Mouse (Mus musculus) limb, embryonic 13.5 days (tissue): ENCODE measurements around the gene Eif3c. TPM values are rescaled to one million over a fixed set of nuclear protein-coding genes. Genes with fewer than 3 reads are reported as not detected.

Experiments used
- ATAC-seq: fragments of 200-750 bp; cut with Nextera tagmentation; 2 replicates; pipeline ENCODE4 v1.8.0; 2017; ENCODE audit warnings: low read depth, moderate number of reproducible peaks, moderate TSS enrichment; ENCODE audit not compliant: low FRiP score
- H3K27ac ChIP-seq: fragments of 300-500 bp; sonication (generic); 2 replicates; pipeline ENCODE4 v1.5.1; 2015; ENCODE audit warnings: inconsistent platforms, mild to moderate bottlenecking, moderate library complexity
- H3K27me3 ChIP-seq: fragments of 300-500 bp; sonication (generic); 2 replicates; pipeline ENCODE4 v1.6.1; 2015; ENCODE audit warnings: mild to moderate bottlenecking, inconsistent platforms
- H3K36me3 ChIP-seq: fragments of 300-500 bp; sonication (generic); 2 replicates; pipeline ENCODE4 v1.6.1; 2015; ENCODE audit warnings: inconsistent platforms, mild to moderate bottlenecking, moderate library complexity
- H3K4me1 ChIP-seq: fragments of 300-500 bp; sonication (generic); 2 replicates; pipeline ENCODE4 v1.6.1; 2015; ENCODE audit warnings: inconsistent platforms
- H3K4me2 ChIP-seq: fragments of 300-500 bp; sonication (generic); replicated peaks from 2 replicates; pipeline ENCODE4 v1.6.1; 2015; ENCODE audit warnings: inconsistent platforms, mild to moderate bottlenecking, moderate library complexity
- H3K4me3 ChIP-seq: fragments of 300-500 bp; sonication (generic); 2 replicates; pipeline ENCODE4 v1.5.1; 2015; ENCODE audit warnings: moderate library complexity, mild to moderate bottlenecking, inconsistent platforms
- H3K9ac ChIP-seq: fragments of 300-500 bp; sonication (generic); 2 replicates; pipeline ENCODE4 v1.6.1; 2015; ENCODE audit warnings: mild to moderate bottlenecking, inconsistent platforms
- H3K9me3 ChIP-seq: fragments of 300-500 bp; sonication (generic); 2 replicates; pipeline ENCODE4 v1.6.1; 2016; ENCODE audit warnings: inconsistent platforms
- WGBS: fragments of 180-500 bp; shearing (Covaris S2); methylation state at CpG from one replicate; pipeline ENCODE4 v1.1.7; 2015; 5-methylcytosine and 5-hydroxymethylcytosine counted together
- polyA plus RNA-seq: library from polyadenylated mRNA; unstranded; fragments of >200 nt; fragmentation: Nextera tagmentation; extraction: Ambion mirVana; gene quantifications from 2 replicates; pipeline ENCODE4 v1.2.1, GENCODE M21; 2015

Gene Eif3c
- polyA plus RNA-seq: 207 and 208 TPM in 2 replicates

DNA sequence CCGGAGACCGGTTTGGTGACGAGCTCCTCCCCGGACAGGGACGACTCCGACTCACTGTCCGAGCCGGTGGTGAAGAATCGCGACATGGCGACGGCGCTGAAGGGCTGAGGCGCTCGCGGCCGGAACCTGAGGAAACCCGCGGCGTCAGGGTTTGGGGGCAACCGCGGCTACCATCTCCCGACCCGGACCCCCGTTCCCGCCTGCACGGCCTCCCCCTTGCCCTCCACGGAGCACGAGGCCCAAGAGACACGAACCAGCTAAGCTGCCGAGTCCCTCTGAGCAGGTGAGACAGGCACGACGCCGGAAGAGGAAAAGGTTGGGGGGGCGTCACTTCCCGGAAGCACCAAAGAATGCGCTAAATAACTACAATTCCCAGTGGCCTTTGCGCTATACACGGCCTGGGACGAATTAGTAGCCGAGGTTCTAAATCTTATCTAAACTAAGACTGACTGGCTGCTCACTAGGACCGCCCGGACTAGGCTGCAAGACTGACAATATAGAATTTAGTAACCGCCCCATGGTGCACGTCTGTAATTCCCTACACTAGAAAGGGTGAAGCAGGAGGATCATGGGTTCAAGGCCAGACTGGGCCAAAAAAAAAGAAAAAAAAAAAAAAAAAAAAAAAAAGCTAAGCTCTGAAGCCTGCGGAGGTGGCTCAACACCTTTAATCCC, at the start of gene Eif3c:
TSS of gene Eif3c (minus strand) at position 318 of the 672 bp plus-strand sequence.
- Histone ChIP-seq H3K4me1 (peaks cover 8% of the 10 kb centered on the region), H3K36me3 (peaks cover 37% of the 10 kb centered on the region), H3K4me2 (peak within 1 kb of the TSS; percentile 70), H3K4me3 (peak within 1 kb of the TSS; percentile 96), H3K9me3 (no peaks in the 10 kb centered on the region), H3K27ac (peak within 1 kb of the TSS; percentile 77), H3K9ac (peak within 1 kb of the TSS; percentile 89), H3K27me3 (no peaks in the 10 kb centered on the region)
- peak; percentile 95 for ATAC-seq
- WGBS: under 1% methylated on average over 46 of the region's 46 CpGs

DNA sequence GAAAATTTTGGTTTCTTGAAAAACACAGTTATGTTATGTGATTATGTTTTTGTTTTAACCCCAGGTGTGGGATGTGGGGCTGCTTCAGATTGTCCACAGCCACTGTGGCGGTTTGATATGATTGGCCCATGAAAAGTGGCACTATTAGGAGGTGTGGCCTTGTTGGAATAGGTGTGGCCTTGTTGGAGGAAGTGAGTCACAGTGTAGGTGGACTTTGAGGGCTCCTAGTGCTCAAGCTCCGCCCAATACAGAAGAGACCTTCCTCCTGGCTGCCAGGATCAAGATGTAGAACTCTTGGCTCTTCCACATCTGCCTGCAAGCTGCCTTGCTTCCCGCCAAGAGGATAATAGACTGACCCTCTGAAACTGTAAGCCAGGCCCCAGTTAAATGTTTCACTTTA, 46.5 kb upstream of the Eif3c start:
- Histone ChIP-seq H3K27me3 (no peaks in the 10 kb centered on the region), H3K4me2 (no peak overlapping the region), H3K4me3 (no peak overlapping the region), H3K9me3 (no peaks in the 10 kb centered on the region), H3K27ac (no peak overlapping the region), H3K36me3 (no peaks in the 10 kb centered on the region), H3K9ac (no peak overlapping the region), H3K4me1 (no peaks in the 10 kb centered on the region)
- ATAC-seq: no peak
- WGBS: 73% methylated on average over 3 of the region's 3 CpGs

GRCm38 (mm10) chr7:126607796-126608195, 41.6 kb upstream of the Eif3c start:
- no peak overlapping the region for H3K27ac ChIP-seq
- no peak overlapping the region for H3K4me2 ChIP-seq
- H3K36me3 ChIP-seq: no peaks in the 10 kb centered on the region
- no peaks in the 10 kb centered on the region for H3K9me3 ChIP-seq
- no peak overlapping the region for H3K4me3 ChIP-seq
- H3K4me1 ChIP-seq: no peaks in the 10 kb centered on the region
- H3K27me3 ChIP-seq: no peaks in the 10 kb centered on the region
- no peak overlapping the region for H3K9ac ChIP-seq
- WGBS: 86% methylated on average over 5 of the region's 5 CpGs
- no peak for ATAC-seq

DNA sequence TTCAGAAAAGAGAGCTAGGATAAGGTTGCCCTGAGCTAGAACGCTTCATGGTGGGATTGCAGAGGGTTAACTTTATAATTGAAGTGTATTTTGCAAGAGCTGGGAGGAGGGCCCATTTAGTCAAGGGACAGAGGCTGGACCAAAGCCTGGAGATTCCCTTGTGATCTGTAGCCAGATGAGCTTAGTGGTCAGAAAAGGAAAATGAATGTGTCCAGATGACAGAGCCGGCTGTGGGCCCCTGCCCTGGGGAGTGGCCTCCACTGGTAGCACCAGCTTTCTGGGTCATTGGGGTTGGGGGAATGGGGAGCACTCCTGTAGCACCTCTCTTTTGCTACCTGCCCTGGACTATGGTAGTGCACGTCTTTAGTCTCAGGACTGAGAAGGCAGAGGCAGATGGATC, 40.9 kb upstream of the Eif3c start:
- no peak overlapping the region for H3K4me3 ChIP-seq
- no peak overlapping the region for H3K9ac ChIP-seq
- H3K4me2 ChIP-seq: no peak overlapping the region
- no peak for ATAC-seq
- no peaks in the 10 kb centered on the region for H3K9me3 ChIP-seq
- H3K4me1 ChIP-seq: no peaks in the 10 kb centered on the region
- WGBS: 65% methylated on average over 3 of the region's 3 CpGs
- H3K27ac ChIP-seq: no peak overlapping the region
- H3K36me3 ChIP-seq: no peaks in the 10 kb centered on the region
- H3K27me3 ChIP-seq: no peaks in the 10 kb centered on the region

- no peak overlapping the region for H3K9ac ChIP-seq
- no peak for ATAC-seq
- H3K27ac ChIP-seq: no peak overlapping the region
- no peak overlapping the region for H3K4me2 ChIP-seq
- no peaks in the 10 kb centered on the region for H3K9me3 ChIP-seq
- no peaks in the 10 kb centered on the region for H3K36me3 ChIP-seq
- H3K4me3 ChIP-seq: no peak overlapping the region
- WGBS: 74% methylated on average over 5 of the region's 5 CpGs
- no peaks in the 10 kb centered on the region for H3K27me3 ChIP-seq
- H3K4me1 ChIP-seq: no peaks in the 10 kb centered on the region
Measured at GRCm38 (mm10) chr7:126606611-126607010, 40.4 kb upstream of the Eif3c start.

- 77% methylated on average over 3 of the region's 3 CpGs for WGBS
- no peak for ATAC-seq
Measured at GRCm38 (mm10) chr7:126602650-126603049, 36.4 kb upstream of the Eif3c start.

DNA sequence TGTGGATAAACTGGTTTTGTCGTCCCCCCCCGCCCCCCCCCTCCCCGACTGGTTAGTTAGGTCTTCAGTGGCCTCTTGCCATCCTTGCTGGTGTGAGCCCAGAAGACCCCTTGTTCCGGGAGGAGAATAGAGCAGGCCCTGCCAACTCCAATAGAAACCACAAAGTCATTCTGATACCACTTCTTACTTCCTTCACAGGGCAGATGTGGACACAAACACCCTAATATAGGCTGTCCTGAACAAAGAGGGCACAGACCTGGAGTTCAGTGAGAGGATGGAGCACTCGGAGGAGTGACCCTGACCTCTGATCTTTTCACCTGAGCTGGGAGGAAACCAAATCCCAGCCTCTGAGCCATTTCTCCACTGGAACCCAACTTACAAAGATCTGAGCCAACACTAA, 35.7 kb upstream of the Eif3c start:
- Histone ChIP-seq H3K27ac (no peak overlapping the region), H3K27me3 (no peaks in the 10 kb centered on the region), H3K9me3 (no peaks in the 10 kb centered on the region), H3K4me3 (no peak overlapping the region), H3K4me2 (no peak overlapping the region), H3K36me3 (no peaks in the 10 kb centered on the region), H3K9ac (no peak overlapping the region), H3K4me1 (0 out of 2 replicates have a peak, but pooled peaks cover 3% of the 10 kb centered on the region)
- 38% methylated on average over 5 of the region's 5 CpGs for WGBS
- no peak for ATAC-seq

More at GRCm38 (mm10) chr7:126602650-126603049, 36.4 kb upstream of the Eif3c start:
- no peaks in the 10 kb centered on the region for H3K9me3 ChIP-seq
- no peak overlapping the region for H3K4me3 ChIP-seq
- H3K27me3 ChIP-seq: no peaks in the 10 kb centered on the region
- H3K4me2 ChIP-seq: no peak overlapping the region
- H3K9ac ChIP-seq: no peak overlapping the region
- H3K4me1 ChIP-seq: 0 out of 2 replicates have a peak, but pooled peaks cover 3% of the 10 kb centered on the region
- no peak overlapping the region for H3K27ac ChIP-seq
- no peaks in the 10 kb centered on the region for H3K36me3 ChIP-seq

DNA sequence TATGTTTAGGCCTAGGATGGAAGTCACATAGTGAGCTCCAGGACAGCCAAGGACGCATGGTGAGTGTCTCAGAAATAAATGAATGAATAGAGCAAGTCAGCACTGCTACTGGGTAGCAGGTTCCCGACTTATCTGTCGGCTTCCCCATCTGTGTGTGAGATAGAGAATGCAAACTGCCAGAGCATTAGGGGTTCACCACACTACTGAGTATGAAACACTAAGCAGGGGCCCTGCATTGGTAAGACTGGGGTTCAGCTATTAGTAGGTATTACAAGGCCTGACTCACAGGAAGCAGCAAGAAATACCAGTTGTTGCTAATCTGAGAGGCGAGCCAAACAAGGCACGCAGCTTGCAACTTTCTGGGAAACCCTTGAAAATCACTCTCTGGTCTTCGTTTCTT, 32.7 kb upstream of the Eif3c start:
- Histone ChIP-seq H3K4me3 (no peak overlapping the region), H3K9ac (no peak overlapping the region), H3K4me1 (0 out of 2 replicates have a peak, but pooled peaks cover 3% of the 10 kb centered on the region), H3K27ac (no peak overlapping the region), H3K27me3 (no peaks in the 10 kb centered on the region), H3K9me3 (no peaks in the 10 kb centered on the region), H3K36me3 (no peaks in the 10 kb centered on the region), H3K4me2 (no peak overlapping the region)
- no peak for ATAC-seq
- 83% methylated on average over 6 of the region's 6 CpGs for WGBS

DNA sequence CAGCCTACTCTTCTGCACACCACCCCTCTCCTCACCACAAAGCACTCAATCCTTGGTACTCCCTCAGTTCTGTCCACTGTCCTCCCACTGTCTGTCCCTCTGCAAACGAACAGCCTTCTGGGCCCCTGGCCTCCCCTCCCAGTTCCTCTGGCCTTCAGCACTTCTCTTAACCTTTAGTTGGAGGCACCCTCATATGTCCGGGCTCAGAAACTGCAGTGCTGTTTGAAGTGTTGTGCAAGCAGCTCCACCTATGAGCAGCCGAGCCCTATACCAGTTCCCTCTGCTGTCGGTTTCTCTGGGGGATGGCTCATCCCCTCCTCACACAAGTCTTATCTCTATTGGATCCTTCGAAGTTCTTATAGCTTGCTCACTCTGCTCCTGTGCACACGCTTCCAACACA, 30.2 kb upstream of the Eif3c start:
- 0 out of 2 replicates have a peak, but pooled peaks cover 2% of the 10 kb centered on the region for H3K4me1 ChIP-seq
- no peak overlapping the region for H3K27ac ChIP-seq
- 64% methylated on average over 6 of the region's 6 CpGs for WGBS
- H3K4me3 ChIP-seq: no peak overlapping the region
- H3K27me3 ChIP-seq: no peaks in the 10 kb centered on the region
- H3K9ac ChIP-seq: no peak overlapping the region
- H3K36me3 ChIP-seq: no peaks in the 10 kb centered on the region
- no peak overlapping the region for H3K4me2 ChIP-seq
- no peaks in the 10 kb centered on the region for H3K9me3 ChIP-seq
- ATAC-seq: no peak

DNA sequence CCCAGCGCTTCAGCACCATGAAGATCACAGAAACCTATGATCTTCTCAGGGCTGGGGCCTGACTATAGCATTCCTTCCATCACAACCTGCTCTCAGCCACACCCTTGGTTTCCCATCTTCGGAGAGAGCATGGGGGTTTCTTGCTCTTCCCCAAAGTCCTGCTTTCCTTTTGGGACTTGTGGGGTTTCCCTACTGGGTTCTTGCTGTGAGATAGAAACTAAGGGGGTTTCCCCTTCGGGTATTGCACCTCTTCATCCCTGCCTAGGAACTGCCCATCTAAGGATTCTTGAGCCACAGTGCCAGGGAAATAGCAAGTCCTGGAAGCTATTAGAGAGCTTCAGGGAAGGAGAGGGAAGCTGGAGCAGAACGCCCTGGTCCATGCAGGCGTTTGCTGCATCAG, 29.7 kb upstream of the Eif3c start:
- no peak for ATAC-seq
- H3K36me3 ChIP-seq: no peaks in the 10 kb centered on the region
- H3K9me3 ChIP-seq: no peaks in the 10 kb centered on the region
- no peak overlapping the region for H3K4me2 ChIP-seq
- H3K9ac ChIP-seq: no peak overlapping the region
- 81% methylated on average over 5 of the region's 5 CpGs for WGBS
- no peaks in the 10 kb centered on the region for H3K4me1 ChIP-seq
- H3K4me3 ChIP-seq: no peak overlapping the region
- no peaks in the 10 kb centered on the region for H3K27me3 ChIP-seq
- H3K27ac ChIP-seq: no peak overlapping the region

DNA sequence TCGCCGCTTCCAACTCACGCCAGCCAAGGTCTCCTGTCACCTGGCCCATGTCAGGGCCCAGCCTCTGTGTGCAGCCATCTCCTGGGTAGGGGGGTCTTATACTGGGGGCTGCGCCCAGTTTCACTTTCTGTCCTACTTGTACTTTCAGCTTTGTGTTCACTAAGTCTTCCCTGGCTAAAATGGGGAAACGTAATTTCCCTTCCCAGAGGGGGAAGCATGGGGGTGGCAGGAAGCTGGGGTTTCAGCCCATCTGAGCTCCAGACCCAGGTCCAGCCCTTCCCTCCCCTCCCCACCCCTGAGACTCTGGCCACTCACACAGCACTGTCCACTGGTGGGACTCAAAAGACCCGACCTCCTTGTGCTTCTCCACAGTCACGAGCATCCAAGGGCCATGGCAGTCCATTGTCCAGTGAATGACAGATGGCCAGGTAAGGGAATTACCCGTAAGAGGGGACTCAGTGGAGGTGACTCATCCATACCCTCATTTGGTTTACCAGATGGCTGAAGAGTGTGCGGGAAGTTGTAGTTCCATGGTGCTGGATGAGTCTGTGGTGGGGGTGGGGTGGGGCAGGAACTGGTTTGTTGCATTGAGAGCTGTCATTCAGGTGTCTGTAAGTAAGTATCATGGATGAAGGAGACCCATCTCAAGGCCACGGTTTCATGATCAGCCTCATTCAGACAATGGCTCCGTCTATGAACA, 28.8 kb upstream of the Eif3c start, which contains the start of gene Il27:
TSS of gene Il27 (minus strand) at position 80 of the 700 bp plus-strand sequence.
- no peaks in the 10 kb centered on the region for H3K36me3 ChIP-seq
- H3K9me3 ChIP-seq: no peaks in the 10 kb centered on the region
- H3K4me1 ChIP-seq: no peaks in the 10 kb centered on the region
- H3K4me2 ChIP-seq: no peak within 1 kb of the TSS
- WGBS: 75% methylated on average over 11 of the region's 11 CpGs
- H3K27me3 ChIP-seq: no peaks in the 10 kb centered on the region
- H3K27ac ChIP-seq: no peak within 1 kb of the TSS
- no peak within 1 kb of the TSS for H3K4me3 ChIP-seq
- no peak within 1 kb of the TSS for H3K9ac ChIP-seq
- ATAC-seq: no peak

DNA sequence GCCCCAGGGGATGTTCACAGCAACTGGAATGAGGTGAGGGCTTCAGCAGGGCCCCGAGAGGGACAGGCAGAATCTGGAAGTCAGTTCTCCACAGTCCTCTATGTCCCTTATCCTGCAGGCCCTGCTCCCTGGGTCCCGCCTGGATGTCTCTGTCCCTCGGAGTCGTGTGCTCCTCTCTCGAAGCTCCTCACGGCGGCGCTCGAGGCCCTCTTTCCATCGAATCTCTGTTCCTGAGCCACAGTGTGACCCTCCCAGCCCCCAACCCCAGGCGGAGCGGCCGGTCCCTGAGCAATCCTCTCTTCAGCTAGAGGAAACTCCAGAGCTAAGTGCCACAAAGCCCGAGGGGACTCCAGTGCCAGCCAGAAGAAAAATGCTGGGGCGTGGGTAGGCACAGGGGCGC, 21.6 kb upstream of the Eif3c start:
- ATAC-seq: peak; percentile 34; the same call in 1 of the 2 replicates
- Histone ChIP-seq H3K9me3 (no peaks in the 10 kb centered on the region), H3K4me1 (peaks cover 8% of the 10 kb centered on the region), H3K4me2 (peak overlapping the region; percentile 55), H3K36me3 (no peaks in the 10 kb centered on the region), H3K27ac (no peak overlapping the region), H3K9ac (peak overlapping the region; percentile 54), H3K27me3 (peaks cover 16% of the 10 kb centered on the region; the same call in 1 of the 2 replicates), H3K4me3 (peak overlapping the region; percentile 25)
- WGBS: 8% methylated on average over 16 of the region's 16 CpGs
